Mouse (Mus musculus) heart, embryonic 14.5 days (tissue): Measurements from ENCODE around the gene Rhobtb1. TPM values are rescaled to one million over a fixed set of nuclear protein-coding genes. Genes with fewer than 3 reads are reported as not detected.
A peak's percentile ranks its signal among the peaks of the same experiment; 100 is the strongest.

Experiments used
- ATAC-seq: fragments of 200-750 bp; cut with Nextera tagmentation; 2 replicates; pipeline ENCODE4 v1.8.0; 2017; ENCODE audit warnings: low read depth, moderate TSS enrichment; ENCODE audit not compliant: insufficient number of reproducible peaks, insufficient read depth, low FRiP score
- H3K27ac ChIP-seq, 2 experiments: fragments of 200-500 bp in 1 of 2; fragments of 300-500 bp in 1 of 2; sonication (generic) in 1 of 2; replicated peaks in 1 of 2; 2 replicates each; pipeline ENCODE4 v1.5.1; 2012 to 2014; ENCODE audit warnings: low read depth in 2 of 2, low read length in 2 of 2, control low read depth in 1 of 2, mild to moderate bottlenecking in 1 of 2, mixed read lengths in 1 of 2; ENCODE audit not compliant: control insufficient read depth in 1 of 2, insufficient read depth in 1 of 2
- H3K27me3 ChIP-seq: fragments of 300-500 bp; sonication (generic); 2 replicates; pipeline ENCODE4 v1.6.1; 2014; ENCODE audit warnings: mild to moderate bottlenecking, low read length, control low read depth; ENCODE audit not compliant: control insufficient read depth, insufficient read depth
- H3K36me3 ChIP-seq: fragments of 300-500 bp; sonication (generic); 2 replicates; pipeline ENCODE4 v1.6.1; 2014; ENCODE audit warnings: mild to moderate bottlenecking, control low read depth, low read length, mixed read lengths; ENCODE audit not compliant: control insufficient read depth, insufficient read depth
- H3K4me1 ChIP-seq, 2 experiments: fragments of 200-500 bp in 1 of 2; fragments of 300-500 bp in 1 of 2; sonication (generic) in 1 of 2; 2 replicates each; pipeline ENCODE4 v1.6.1; 2012 to 2014; ENCODE audit warnings: low read length in 2 of 2, control low read depth in 1 of 2, mixed read lengths in 1 of 2; ENCODE audit not compliant: control insufficient read depth in 2 of 2, insufficient read depth in 2 of 2
- H3K4me2 ChIP-seq: fragments of 300-500 bp; sonication (generic); 2 replicates; pipeline ENCODE4 v1.6.1; 2014; ENCODE audit warnings: mild to moderate bottlenecking, low read length
- H3K4me3 ChIP-seq, 2 experiments: fragments of 200-500 bp in 1 of 2; fragments of 300-500 bp in 1 of 2; sonication (generic) in 1 of 2; 2 replicates each; pipeline ENCODE4 v1.5.1; 2012 to 2014; ENCODE audit warnings: low read length in 2 of 2, mild to moderate bottlenecking in 2 of 2, control low read depth in 1 of 2, low read depth in 1 of 2, moderate library complexity in 1 of 2; ENCODE audit not compliant: control insufficient read depth in 1 of 2, insufficient read depth in 1 of 2
- H3K9ac ChIP-seq: fragments of 300-500 bp; sonication (generic); 2 replicates; pipeline ENCODE4 v1.6.1; 2014; ENCODE audit warnings: mild to moderate bottlenecking, low read length
- H3K9me3 ChIP-seq: fragments of 300-500 bp; sonication (generic); 2 replicates; pipeline ENCODE4 v1.6.1; 2016; ENCODE audit warnings: low read length, control low read depth; ENCODE audit not compliant: control insufficient read depth
- WGBS: fragments of 180-500 bp; shearing (Covaris S2); extraction: QIAGEN DNeasy Blood & Tissue Kit; methylation state at CpG from one replicate; pipeline ENCODE4 v1.1.7; 2014; 5-methylcytosine and 5-hydroxymethylcytosine counted together
- polyA plus RNA-seq: library from polyadenylated mRNA; unstranded; fragments of >200 nt; fragmentation: Nextera tagmentation; extraction: Ambion mirVana; gene quantifications from 2 replicates; pipeline ENCODE4 v1.2.1, GENCODE M21; 2014

Gene Rhobtb1
- polyA plus RNA-seq, 1 experiment from 2014 or later = 38.6 TPM

GRCm38 (mm10) chr10:69204677-69205400 is 53.6 kb downstream of the Rhobtb1 start:
- Histone ChIP-seq H3K4me1 (peaks cover 3 to 9% of the 10 kb centered on the region in 2 experiments; a peak in 2 of 4 replicates), H3K4me2 (peak overlapping the region; percentile 31), H3K36me3 (no peaks in the 10 kb centered on the region), H3K4me3 (no peak overlapping the region), H3K9me3 (peaks cover 3% of the 10 kb centered on the region; the same call in 1 of the 2 replicates), H3K27me3 (no peaks in the 10 kb centered on the region), H3K9ac (0 out of 2 replicates have a peak overlapping the region, but pooled peaks have one; percentile 25), H3K27ac (peak overlapping the region; percentile 1 to 71; a peak in 2 of 4 replicates)
- ATAC-seq = no peak
- WGBS = 16% methylated on average over 8 of the region's 8 CpGs

DNA sequence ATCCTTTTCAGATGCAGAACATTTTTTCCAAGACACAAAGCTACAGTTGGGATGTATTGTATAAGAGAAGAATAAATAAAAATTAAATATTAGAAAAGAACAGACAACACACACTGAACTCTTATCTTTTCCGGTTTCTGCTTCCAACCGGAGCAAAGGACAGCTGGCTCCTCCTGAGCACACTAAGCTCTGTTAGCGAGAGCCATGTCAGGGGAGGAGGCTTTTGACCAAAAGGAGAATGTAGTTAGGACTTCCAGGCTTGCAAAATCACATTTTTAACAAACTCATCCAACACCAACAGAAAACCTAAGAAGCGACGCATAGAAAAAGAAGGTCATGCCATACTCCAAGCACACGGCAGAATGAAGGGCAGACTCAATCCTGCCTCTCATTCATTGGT is 54.8 kb downstream of the Rhobtb1 start:
- no peak overlapping the region for H3K27ac ChIP-seq
- WGBS = 75% methylated on average over 6 of the region's 6 CpGs
- no peak for ATAC-seq
- no peak overlapping the region for H3K4me3 ChIP-seq
- peaks cover 3% of the 10 kb centered on the region; the same call in 1 of the 2 replicates for H3K9me3 ChIP-seq
- no peaks in the 10 kb centered on the region for H3K36me3 ChIP-seq
- no peak overlapping the region for H3K4me2 ChIP-seq
- no peak overlapping the region for H3K9ac ChIP-seq
- H3K27me3 ChIP-seq = no peaks in the 10 kb centered on the region
- H3K4me1 ChIP-seq = peaks cover 3 to 9% of the 10 kb centered on the region in 2 experiments; a peak in 2 of 4 replicates

DNA sequence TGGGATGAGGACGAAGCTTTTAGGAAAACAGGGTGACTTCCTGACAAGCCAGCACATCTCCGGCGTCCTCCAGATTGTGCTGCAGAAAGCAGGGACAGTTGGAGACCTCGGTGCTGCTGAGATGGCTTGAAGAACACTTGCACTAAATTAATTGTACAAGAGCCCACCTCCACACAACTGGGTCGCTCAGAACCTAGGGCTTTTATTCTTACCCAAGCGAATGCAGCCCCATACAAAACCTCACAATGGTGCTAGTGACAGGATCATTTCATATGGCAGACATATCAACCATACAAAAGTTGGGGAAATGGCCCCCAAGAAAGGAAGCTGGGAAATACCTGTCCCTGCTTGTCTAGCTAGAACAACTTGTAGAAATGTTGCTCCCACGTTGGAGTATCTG is 56.2 kb downstream of the Rhobtb1 start:
- Histone ChIP-seq H3K4me3 (no peak overlapping the region), H3K9ac (no peak overlapping the region), H3K36me3 (no peaks in the 10 kb centered on the region), H3K27ac (no peak overlapping the region), H3K4me1 (peaks cover 5 to 18% of the 10 kb centered on the region in 2 experiments; a peak in 2 of 4 replicates), H3K4me2 (no peak overlapping the region), H3K9me3 (peaks cover 3% of the 10 kb centered on the region; the same call in 1 of the 2 replicates), H3K27me3 (no peaks in the 10 kb centered on the region)
- no peak for ATAC-seq
- WGBS = 76% methylated on average over 7 of the region's 7 CpGs

DNA sequence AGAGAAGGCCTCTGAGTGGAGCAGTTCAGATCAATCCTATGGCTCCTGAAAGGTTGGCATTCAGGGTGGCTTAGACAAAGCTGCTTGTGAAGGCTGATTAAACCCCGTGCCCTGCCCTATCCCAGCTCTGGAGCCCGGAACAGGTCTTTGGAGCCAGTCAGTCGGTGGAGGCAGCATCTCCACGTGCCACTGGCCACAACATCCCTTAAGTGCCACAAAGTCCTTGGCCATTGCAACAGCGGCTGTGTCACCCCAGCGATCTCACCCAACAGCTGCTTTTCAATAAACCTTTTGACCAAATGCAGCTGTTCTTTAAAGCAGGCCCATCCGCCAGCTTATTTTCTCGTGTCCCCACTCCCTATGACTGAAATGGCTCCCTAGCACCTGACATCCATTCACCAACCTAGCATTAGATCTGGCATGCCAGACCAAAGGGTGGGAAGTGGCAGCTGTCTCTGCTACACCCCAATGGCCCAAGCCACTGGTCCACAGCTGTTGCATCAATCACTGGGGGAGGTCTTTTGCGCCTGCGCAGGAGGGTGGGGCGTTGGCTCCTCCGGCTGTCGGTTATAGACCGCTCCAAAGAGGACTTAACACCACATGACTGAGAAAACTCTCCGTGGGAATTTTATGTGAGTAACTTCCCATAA is 56.9 kb downstream of the Rhobtb1 start:
- ATAC-seq = no peak
- WGBS = 87% methylated on average over 15 of the region's 15 CpGs
- no peak overlapping the region for H3K27ac ChIP-seq
- peaks cover 5 to 18% of the 10 kb centered on the region in 2 experiments; a peak in 2 of 4 replicates for H3K4me1 ChIP-seq
- no peak overlapping the region for H3K9ac ChIP-seq
- peaks cover 3% of the 10 kb centered on the region; the same call in 1 of the 2 replicates for H3K9me3 ChIP-seq
- H3K27me3 ChIP-seq = no peaks in the 10 kb centered on the region
- no peak overlapping the region for H3K4me2 ChIP-seq
- no peaks in the 10 kb centered on the region for H3K36me3 ChIP-seq
- H3K4me3 ChIP-seq = no peak overlapping the region

DNA sequence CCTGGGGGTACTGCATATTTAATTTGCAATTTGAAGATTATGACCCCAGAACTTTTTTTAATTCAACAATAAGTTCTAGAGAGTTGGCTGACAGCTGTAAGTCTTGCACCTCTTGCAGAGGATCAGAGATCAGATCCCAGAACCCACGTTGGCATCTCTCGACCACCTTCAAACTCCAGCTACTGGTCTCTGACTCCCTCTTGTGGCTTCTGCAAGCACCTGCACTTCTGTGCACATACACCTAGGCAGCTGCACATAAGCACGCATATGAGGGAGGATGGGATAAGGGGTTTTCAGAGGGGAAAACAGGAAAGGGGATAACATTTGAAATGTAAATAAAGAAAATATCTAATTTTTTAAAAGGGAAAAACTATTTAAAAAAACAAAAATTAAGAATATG is 57.5 kb downstream of the Rhobtb1 start:
- Histone ChIP-seq H3K36me3 (no peaks in the 10 kb centered on the region), H3K27me3 (no peaks in the 10 kb centered on the region), H3K4me2 (no peak overlapping the region), H3K27ac (no peak overlapping the region), H3K9me3 (peaks cover 3% of the 10 kb centered on the region; the same call in 1 of the 2 replicates), H3K9ac (no peak overlapping the region), H3K4me3 (no peak overlapping the region), H3K4me1 (peaks cover 5 to 18% of the 10 kb centered on the region in 2 experiments; a peak in 2 of 4 replicates)
- ATAC-seq = no peak
- WGBS = 91% methylated on average over 3 of the region's 3 CpGs

GRCm38 (mm10) chr10:69210006-69210405 is 58.8 kb downstream of the Rhobtb1 start:
- no peaks in the 10 kb centered on the region for H3K27me3 ChIP-seq
- H3K36me3 ChIP-seq = no peaks in the 10 kb centered on the region
- H3K4me2 ChIP-seq = no peak overlapping the region
- H3K4me1 ChIP-seq = peaks cover 2 to 20% of the 10 kb centered on the region in 2 experiments
- H3K9me3 ChIP-seq = peaks cover 3% of the 10 kb centered on the region; the same call in 1 of the 2 replicates
- WGBS = 94% methylated on average over 10 of the region's 10 CpGs
- no peak overlapping the region for H3K27ac ChIP-seq
- no peak for ATAC-seq
- H3K9ac ChIP-seq = no peak overlapping the region
- H3K4me3 ChIP-seq = no peak overlapping the region

- Histone ChIP-seq H3K27me3 (no peaks in the 10 kb centered on the region), H3K4me2 (no peak overlapping the region), H3K27ac (no peak overlapping the region), H3K9ac (no peak overlapping the region), H3K9me3 (peaks cover 3% of the 10 kb centered on the region; the same call in 1 of the 2 replicates), H3K4me1 (peaks cover 2 to 15% of the 10 kb centered on the region in 2 experiments), H3K36me3 (peaks cover 2% of the 10 kb centered on the region; the same call in 1 of the 2 replicates), H3K4me3 (no peak overlapping the region)
- WGBS = 85% methylated on average over 5 of the region's 5 CpGs
- ATAC-seq = no peak
These were observed 59.4 kb downstream of the Rhobtb1 start for GRCm38 (mm10) chr10:69210659-69211058.
